Mouse (Mus musculus): ENCODE measurements around the gene Gzf1. TPM values are rescaled to one million over a fixed set of nuclear protein-coding genes. Genes with fewer than 3 reads are reported as not detected.
A peak's percentile ranks its signal among the peaks of the same experiment; 100 is the strongest.

The Gzf1 gene
- 22.4 and 27.3 TPM in 2 replicates for polyA plus RNA-seq (2014; fragmentation: Nextera tagmentation; extraction: Ambion mirVana)

GRCm38 (mm10) chr2:148680775-148681291, at the start of gene Gzf1:
Gene Gzf1 (plus strand): TSS chr2:148681023.
- Histone ChIP-seq H3K4me2 (ENCODE audit: low read depth) (peak within 1 kb of the TSS; percentile 75), H3K4me1 (ENCODE audit: control insufficient read depth, insufficient read depth, low read length) (peaks cover 10% of the 10 kb centered on the region), H3K9ac (ENCODE audit: low read length) (peak within 1 kb of the TSS; percentile 74), H3K36me3 (ENCODE audit: control insufficient read depth, insufficient read depth, low read length) (peaks cover 5% of the 10 kb centered on the region), H3K4me3 (ENCODE audit: low read depth, low read length) (peak within 1 kb of the TSS; percentile 78), H3K27me3 (ENCODE audit: control insufficient read depth, insufficient read depth, low read length) (no peaks in the 10 kb centered on the region), H3K27ac (ENCODE audit: low read depth, low read length) (peak within 1 kb of the TSS; percentile 74), H3K9me3 (ENCODE audit: control insufficient read depth, low read length) (no peaks in the 10 kb centered on the region)
- ATAC-seq (ENCODE audit: insufficient read depth, low FRiP score, low TSS enrichment) (peak; percentile 91), DNase-seq (ENCODE audit: low spot score) (peak; percentile 99)
- under 1% methylated on average over 39 of the region's 39 CpGs for WGBS

DNA sequence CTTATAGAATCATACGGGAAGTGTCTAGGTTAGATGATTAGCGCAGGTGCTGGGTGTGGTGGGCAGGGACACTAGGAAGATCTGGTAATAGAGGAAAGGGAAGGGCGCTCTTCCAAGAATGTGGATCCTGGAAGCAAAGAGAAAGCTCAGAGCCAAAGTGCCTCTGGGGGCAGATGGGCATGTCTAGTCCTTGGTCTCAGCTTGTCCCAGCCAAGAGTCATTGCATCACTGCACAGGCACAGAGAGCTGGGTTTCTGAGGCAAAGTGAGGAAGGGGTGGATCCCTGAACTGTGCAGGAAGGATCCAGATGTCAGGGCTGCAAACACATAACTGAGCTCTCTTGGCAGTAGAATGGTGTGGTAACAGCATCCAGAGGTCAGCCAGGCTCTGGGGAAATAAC, 49.2 kb upstream of the Gzf1 start:
- 95% methylated on average over 3 of the region's 3 CpGs for WGBS
- ATAC-seq (ENCODE audit: insufficient read depth, low FRiP score, low TSS enrichment): no peak
- H3K4me1 ChIP-seq (ENCODE audit: control insufficient read depth, insufficient read depth, low read length): no peaks in the 10 kb centered on the region

GRCm38 (mm10) chr2:148634466-148634865, 46.4 kb upstream of the Gzf1 start:
- H3K27me3 ChIP-seq (ENCODE audit: control insufficient read depth, insufficient read depth, low read length): no peaks in the 10 kb centered on the region
- no peaks in the 10 kb centered on the region for H3K4me1 ChIP-seq (ENCODE audit: control insufficient read depth, insufficient read depth, low read length)
- H3K9ac ChIP-seq (ENCODE audit: low read length): no peak overlapping the region
- no peaks in the 10 kb centered on the region for H3K9me3 ChIP-seq (ENCODE audit: control insufficient read depth, low read length)
- no peak overlapping the region for H3K4me3 ChIP-seq (ENCODE audit: low read depth, low read length)
- ATAC-seq (ENCODE audit: insufficient read depth, low FRiP score, low TSS enrichment) (no peak), DNase-seq (ENCODE audit: low spot score) (no peak)
- H3K36me3 ChIP-seq (ENCODE audit: control insufficient read depth, insufficient read depth, low read length): no peaks in the 10 kb centered on the region
- no peak overlapping the region for H3K27ac ChIP-seq (ENCODE audit: low read depth, low read length)
- no peak overlapping the region for H3K4me2 ChIP-seq (ENCODE audit: low read depth)
- WGBS: 89% methylated on average over 4 of the region's 4 CpGs

More for the DNA sequence above, 49.2 kb upstream of the Gzf1 start:
- Histone ChIP-seq H3K27me3 (ENCODE audit: control insufficient read depth, insufficient read depth, low read length) (no peaks in the 10 kb centered on the region), H3K27ac (ENCODE audit: low read depth, low read length) (no peak overlapping the region), H3K4me2 (ENCODE audit: low read depth) (no peak overlapping the region), H3K36me3 (ENCODE audit: control insufficient read depth, insufficient read depth, low read length) (no peaks in the 10 kb centered on the region), H3K9me3 (ENCODE audit: control insufficient read depth, low read length) (no peaks in the 10 kb centered on the region), H3K9ac (ENCODE audit: low read length) (no peak overlapping the region), H3K4me3 (ENCODE audit: low read depth, low read length) (no peak overlapping the region)
- DNase-seq (ENCODE audit: low spot score): no peak

- H3K9me3 ChIP-seq (ENCODE audit: control insufficient read depth, low read length): no peaks in the 10 kb centered on the region
- H3K4me1 ChIP-seq (ENCODE audit: control insufficient read depth, insufficient read depth, low read length): no peaks in the 10 kb centered on the region
- 60% methylated on average over 1 of the region's 1 CpGs for WGBS
- no peaks in the 10 kb centered on the region for H3K36me3 ChIP-seq (ENCODE audit: control insufficient read depth, insufficient read depth, low read length)
- H3K4me3 ChIP-seq (ENCODE audit: low read depth, low read length): no peak overlapping the region
- ATAC-seq (ENCODE audit: insufficient read depth, low FRiP score, low TSS enrichment) (no peak), DNase-seq (ENCODE audit: low spot score) (no peak)
- H3K27me3 ChIP-seq (ENCODE audit: control insufficient read depth, insufficient read depth, low read length): no peaks in the 10 kb centered on the region
- no peak overlapping the region for H3K27ac ChIP-seq (ENCODE audit: low read depth, low read length)
- H3K9ac ChIP-seq (ENCODE audit: low read length): no peak overlapping the region
- H3K4me2 ChIP-seq (ENCODE audit: low read depth): no peak overlapping the region
Measured at GRCm38 (mm10) chr2:148642610-148643370, 38.0 kb upstream of the Gzf1 start.

GRCm38 (mm10) chr2:148644421-148645000, 36.3 kb upstream of the Gzf1 start:
- H3K4me1 ChIP-seq (ENCODE audit: control insufficient read depth, insufficient read depth, low read length): no peaks in the 10 kb centered on the region
- DNase-seq (ENCODE audit: low spot score) (no peak), ATAC-seq (ENCODE audit: insufficient read depth, low FRiP score, low TSS enrichment) (no peak)
- H3K9ac ChIP-seq (ENCODE audit: low read length): no peak overlapping the region
- H3K27me3 ChIP-seq (ENCODE audit: control insufficient read depth, insufficient read depth, low read length): no peaks in the 10 kb centered on the region
- no peaks in the 10 kb centered on the region for H3K9me3 ChIP-seq (ENCODE audit: control insufficient read depth, low read length)
- H3K36me3 ChIP-seq (ENCODE audit: control insufficient read depth, insufficient read depth, low read length): no peaks in the 10 kb centered on the region
- H3K27ac ChIP-seq (ENCODE audit: low read depth, low read length): no peak overlapping the region
- H3K4me2 ChIP-seq (ENCODE audit: low read depth): no peak overlapping the region
- WGBS: 94% methylated on average over 6 of the region's 6 CpGs
- no peak overlapping the region for H3K4me3 ChIP-seq (ENCODE audit: low read depth, low read length)

- ATAC-seq (ENCODE audit: insufficient read depth, low FRiP score, low TSS enrichment): peak; percentile 64
- 29% methylated on average over 3 of the region's 3 CpGs for WGBS
- no peaks in the 10 kb centered on the region for H3K9me3 ChIP-seq (ENCODE audit: control insufficient read depth, low read length)
- no peak for DNase-seq (ENCODE audit: low spot score)
- H3K4me3 ChIP-seq (ENCODE audit: low read depth, low read length): no peak overlapping the region
- H3K36me3 ChIP-seq (ENCODE audit: control insufficient read depth, insufficient read depth, low read length): no peaks in the 10 kb centered on the region
- H3K27ac ChIP-seq (ENCODE audit: low read depth, low read length): no peak overlapping the region
- H3K9ac ChIP-seq (ENCODE audit: low read length): no peak overlapping the region
- H3K4me2 ChIP-seq (ENCODE audit: low read depth): no peak overlapping the region
- no peaks in the 10 kb centered on the region for H3K27me3 ChIP-seq (ENCODE audit: control insufficient read depth, insufficient read depth, low read length)
- H3K4me1 ChIP-seq (ENCODE audit: control insufficient read depth, insufficient read depth, low read length): no peaks in the 10 kb centered on the region
Measured at GRCm38 (mm10) chr2:148650587-148651357, 30.1 kb upstream of the Gzf1 start.

DNA sequence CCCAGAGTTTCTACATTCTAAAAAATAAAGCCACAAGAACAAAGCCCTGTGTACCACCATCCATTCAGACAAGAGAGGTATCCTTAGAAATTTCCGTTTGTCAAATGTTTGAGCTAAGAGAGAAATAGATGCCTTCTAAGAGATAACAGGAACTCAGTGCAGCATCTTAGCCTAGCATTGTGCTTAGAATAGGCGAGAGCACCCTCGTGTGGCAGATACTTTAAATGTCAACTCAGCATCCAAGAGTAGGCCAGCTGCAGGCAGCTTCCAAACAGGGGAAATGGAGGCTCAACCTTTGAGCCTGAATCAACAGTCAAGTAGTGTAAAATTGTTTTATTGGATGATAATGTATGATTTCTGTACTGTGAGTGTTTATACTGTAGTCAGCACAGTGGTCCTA, 25.9 kb upstream of the Gzf1 start:
- H3K4me2 ChIP-seq (ENCODE audit: low read depth): no peak overlapping the region
- no peak overlapping the region for H3K9ac ChIP-seq (ENCODE audit: low read length)
- H3K27ac ChIP-seq (ENCODE audit: low read depth, low read length): no peak overlapping the region
- H3K27me3 ChIP-seq (ENCODE audit: control insufficient read depth, insufficient read depth, low read length): no peaks in the 10 kb centered on the region
- 3% methylated on average over 3 of the region's 3 CpGs for WGBS
- no peaks in the 10 kb centered on the region for H3K36me3 ChIP-seq (ENCODE audit: control insufficient read depth, insufficient read depth, low read length)
- H3K4me1 ChIP-seq (ENCODE audit: control insufficient read depth, insufficient read depth, low read length): no peaks in the 10 kb centered on the region
- no peak overlapping the region for H3K4me3 ChIP-seq (ENCODE audit: low read depth, low read length)
- peak; percentile 59 for DNase-seq (ENCODE audit: low spot score)
- H3K9me3 ChIP-seq (ENCODE audit: control insufficient read depth, low read length): no peaks in the 10 kb centered on the region
- no peak; the same call in 1 of the 2 replicates for ATAC-seq (ENCODE audit: insufficient read depth, low FRiP score, low TSS enrichment)

DNA sequence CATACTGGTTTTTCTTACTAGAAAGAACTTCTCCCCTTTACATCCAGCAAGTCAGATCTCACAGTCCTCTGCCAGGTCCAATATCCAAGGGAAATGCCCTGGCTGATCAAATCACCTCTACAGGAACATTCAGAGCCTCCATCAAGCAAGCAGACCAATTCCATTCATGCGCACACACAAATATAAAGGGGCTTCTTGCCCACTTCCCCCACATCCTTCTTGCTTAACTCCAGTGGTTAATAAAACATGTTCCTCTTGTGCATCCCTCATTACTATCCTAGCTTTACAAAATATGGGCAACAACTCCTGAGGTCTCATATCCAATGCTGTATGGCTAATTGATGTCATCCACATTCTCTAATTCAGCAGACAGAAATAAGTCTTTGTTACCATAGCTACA, 17.4 kb upstream of the Gzf1 start:
- H3K4me3 ChIP-seq (ENCODE audit: low read depth, low read length): no peak overlapping the region
- H3K4me1 ChIP-seq (ENCODE audit: control insufficient read depth, insufficient read depth, low read length): no peaks in the 10 kb centered on the region
- no peak overlapping the region for H3K9ac ChIP-seq (ENCODE audit: low read length)
- ATAC-seq (ENCODE audit: insufficient read depth, low FRiP score, low TSS enrichment) (no peak), DNase-seq (ENCODE audit: low spot score) (no peak)
- H3K27me3 ChIP-seq (ENCODE audit: control insufficient read depth, insufficient read depth, low read length): no peaks in the 10 kb centered on the region
- H3K36me3 ChIP-seq (ENCODE audit: control insufficient read depth, insufficient read depth, low read length): no peaks in the 10 kb centered on the region
- H3K9me3 ChIP-seq (ENCODE audit: control insufficient read depth, low read length): no peaks in the 10 kb centered on the region
- no peak overlapping the region for H3K27ac ChIP-seq (ENCODE audit: low read depth, low read length)
- no peak overlapping the region for H3K4me2 ChIP-seq (ENCODE audit: low read depth)
- 100% methylated on average over 1 of the region's 1 CpGs for WGBS

Data from neural tube, embryonic 11.5 days (tissue).